22 mouse cellular contexts compared by ENCODE assay signal in genomic region chr8:64215374-64215773, GRCm38 (mm10). TPM values are rescaled to one million over a fixed set of nuclear protein-coding genes. Genes with fewer than 3 reads are reported as not detected.
DNase-seq lines count a peak whose midpoint lies in the region; ATAC-seq and TF ChIP-seq lines count a peak whose summit lies in the region.
"Had no signal": no experiment of that assay in that cellular context is flagged by ENCODE, and none has a peak within 500 bp of the region (broad histone marks: within the 10 kb centered on the region; RNA-seq: fewer than 3 reads in every experiment).

No protein-coding gene starts in this region.

- no peaks in the 10 kb centered on the region for H3K4me1 ChIP-seq in kidney, embryonic 16.5 days (ENCODE audit: insufficient read depth, low read length)
- H3K4me1 ChIP-seq in forebrain, embryonic 12.5 days: no peaks in the 10 kb centered on the region
- H3K4me1 ChIP-seq in forebrain, embryonic 16.5 days (replicated peaks; ENCODE audit: control insufficient read depth, insufficient read depth, low read length): peaks cover 5% of the 10 kb centered on the region; the same call in 1 of the 2 replicates
- H3K4me1 ChIP-seq in neural tube, embryonic 14.5 days (ENCODE audit: control insufficient read depth, insufficient read depth, low read length): peaks cover 3% of the 10 kb centered on the region; the same call in 1 of the 2 replicates
- no peaks in the 10 kb centered on the region for H3K4me1 ChIP-seq in thymus, adult 2 months (replicated peaks; ENCODE audit: control insufficient read depth, insufficient read depth, low read length)
- H3K4me1 ChIP-seq: heart, embryonic 15.5 days; hindbrain, embryonic 12.5 days had no signal

- H3K4me2 ChIP-seq in kidney, embryonic 16.5 days (replicated peaks; ENCODE audit: low read depth, low read length): no peak overlapping the region
- H3K4me2 ChIP-seq in forebrain, embryonic 12.5 days: peak overlapping the region; percentile 15; the same call in 1 of the 2 replicates
- H3K4me2 ChIP-seq in forebrain, embryonic 16.5 days (ENCODE audit: low read length): peak overlapping the region; percentile 13; the same call in 1 of the 2 replicates
- no peak overlapping the region for H3K4me2 ChIP-seq in neural tube, embryonic 14.5 days (ENCODE audit: low read depth, low read length)
- H3K4me2 ChIP-seq: heart, embryonic 15.5 days; hindbrain, embryonic 12.5 days; liver, embryonic 11.5 days had no signal

- peaks cover 4% of the 10 kb centered on the region; the same call in 1 of the 2 replicates for H3K9me3 ChIP-seq in kidney, embryonic 16.5 days (ENCODE audit: low read length)
- H3K9me3 ChIP-seq in forebrain, embryonic 12.5 days: 0 out of 2 replicates have a peak, but pooled peaks cover 4% of the 10 kb centered on the region
- peaks cover 4% of the 10 kb centered on the region; the same call in 1 of the 2 replicates for H3K9me3 ChIP-seq in forebrain, embryonic 16.5 days (ENCODE audit: control insufficient read depth, low read length)
- no peaks in the 10 kb centered on the region for H3K9me3 ChIP-seq in neural tube, embryonic 14.5 days (ENCODE audit: control insufficient read depth, low read length)
- H3K9me3 ChIP-seq: heart, embryonic 15.5 days had no signal

- no peak overlapping the region for H3K9ac ChIP-seq in kidney, embryonic 16.5 days (replicated peaks; ENCODE audit: low read length)
- H3K9ac ChIP-seq in forebrain, embryonic 12.5 days: no peak overlapping the region
- H3K9ac ChIP-seq in forebrain, embryonic 16.5 days (replicated peaks; ENCODE audit: low read depth, low read length): no peak overlapping the region
- H3K9ac ChIP-seq in neural tube, embryonic 14.5 days (replicated peaks; ENCODE audit: low read depth, low read length): no peak overlapping the region
- H3K9ac ChIP-seq: heart, embryonic 15.5 days; hindbrain, embryonic 12.5 days had no signal

- TF ChIP-seq CTCF in thymus, adult 2 months (IDR thresholded peaks at IDR 0.05; ENCODE audit: borderline replicate concordance, control insufficient read depth, extremely low read depth, insufficient read depth, low read length, poor library complexity): no peak

- 20% methylated on average over 6 of the region's 6 CpGs for WGBS in kidney, embryonic 16.5 days
- WGBS in forebrain, embryonic 12.5 days: 18% methylated on average over 6 of the region's 6 CpGs
- 13% methylated on average over 6 of the region's 6 CpGs for WGBS in forebrain, embryonic 16.5 days
- WGBS in neural tube, embryonic 14.5 days: 23% methylated on average over 6 of the region's 6 CpGs
- WGBS in thymus, adult 2 months: 70% methylated on average over 6 of the region's 6 CpGs

- no peaks in the 10 kb centered on the region for H3K36me3 ChIP-seq in kidney, embryonic 16.5 days (ENCODE audit: insufficient read depth, low read length)
- no peaks in the 10 kb centered on the region for H3K36me3 ChIP-seq in forebrain, embryonic 12.5 days (replicated peaks)
- no peaks in the 10 kb centered on the region for H3K36me3 ChIP-seq in forebrain, embryonic 16.5 days (ENCODE audit: control insufficient read depth, insufficient read depth)
- H3K36me3 ChIP-seq in neural tube, embryonic 14.5 days (ENCODE audit: control insufficient read depth, insufficient read depth, low read length): no peaks in the 10 kb centered on the region
- H3K36me3 ChIP-seq in thymus, adult 2 months (ENCODE audit: control insufficient read depth, insufficient read depth, low read length): no peaks in the 10 kb centered on the region
- H3K36me3 ChIP-seq: heart, embryonic 15.5 days; hindbrain, embryonic 12.5 days had no signal

- H3K27ac ChIP-seq in kidney, embryonic 16.5 days (ENCODE audit: low read length): no peak overlapping the region
- peak overlapping the region; percentile 60 for H3K27ac ChIP-seq in forebrain, embryonic 12.5 days
- H3K27ac ChIP-seq in forebrain, embryonic 16.5 days (ENCODE audit: low read length): no peak overlapping the region
- no peak overlapping the region for H3K27ac ChIP-seq in neural tube, embryonic 14.5 days (ENCODE audit: low read depth, low read length)
- H3K27ac ChIP-seq in thymus, adult 2 months (ENCODE audit: control insufficient read depth, insufficient read depth, low read length): no peak overlapping the region
- H3K27ac ChIP-seq: heart, adult 2 months; heart, embryonic 15.5 days; hindbrain, embryonic 12.5 days; kidney, postnatal 0 days; layer of hippocampus, adult 2 months; stomach, postnatal 0 days had no signal

- H3K27me3 ChIP-seq in kidney, embryonic 16.5 days (ENCODE audit: insufficient read depth, low read length): no peaks in the 10 kb centered on the region
- H3K27me3 ChIP-seq in forebrain, embryonic 12.5 days: no peaks in the 10 kb centered on the region
- no peaks in the 10 kb centered on the region for H3K27me3 ChIP-seq in forebrain, embryonic 16.5 days (replicated peaks; ENCODE audit: control insufficient read depth, insufficient read depth, low read length)
- no peaks in the 10 kb centered on the region for H3K27me3 ChIP-seq in neural tube, embryonic 14.5 days (ENCODE audit: control insufficient read depth, insufficient read depth, low read length)
- H3K27me3 ChIP-seq in thymus, adult 2 months (ENCODE audit: control insufficient read depth, insufficient read depth, low read length): no peaks in the 10 kb centered on the region
- H3K27me3 ChIP-seq: heart, embryonic 15.5 days; hindbrain, embryonic 12.5 days had no signal

- H3K4me3 ChIP-seq in kidney, embryonic 16.5 days (ENCODE audit: low read length): no peak overlapping the region
- H3K4me3 ChIP-seq in forebrain, embryonic 12.5 days (replicated peaks): no peak overlapping the region
- H3K4me3 ChIP-seq in forebrain, embryonic 16.5 days (replicated peaks; ENCODE audit: low read length): no peak overlapping the region
- no peak overlapping the region for H3K4me3 ChIP-seq in neural tube, embryonic 14.5 days (ENCODE audit: low read depth, low read length)
- no peak overlapping the region for H3K4me3 ChIP-seq in thymus, adult 2 months (ENCODE audit: control insufficient read depth, insufficient read depth, low read length)
- H3K4me3 ChIP-seq: heart, adult 2 months; heart, embryonic 15.5 days; hindbrain, embryonic 12.5 days; layer of hippocampus, adult 2 months had no signal

- no peak for DNase-seq in kidney, adult 8-10 months
- DNase-seq in thymus, adult 2 months: no peak
- no peak for DNase-seq in ovary, postnatal 10 days (ENCODE audit: low spot score)
- DNase-seq: adrenal gland, adult 2 months; cerebellum, adult 8-10 months; gastrocnemius, postnatal 25 days; heart, adult 2 months; layer of hippocampus, postnatal 36 days; lung, adult 18-20 months; lung, postnatal 14 days; right cerebral cortex, adult 18-20 months; thymus, postnatal 36 days had no signal

- ATAC-seq in kidney, embryonic 16.5 days (ENCODE audit: low FRiP score, low TSS enrichment): peak; percentile 39; the same call in 1 of the 2 replicates
- peak; percentile 88; the same call in 1 of the 2 replicates for ATAC-seq in forebrain, embryonic 12.5 days (ENCODE audit: low FRiP score)
- ATAC-seq in forebrain, embryonic 16.5 days: peak; percentile 93
- peak; percentile 84 for ATAC-seq in neural tube, embryonic 14.5 days (ENCODE audit: low read depth)

- TF ChIP-seq POLR2A in thymus, adult 2 months (IDR thresholded peaks at IDR 0.05; ENCODE audit: control insufficient read depth, extremely low read depth, insufficient read depth, low read length, poor library complexity): no peak

RNA-seq across cellular contexts. Expression of gene Tll1, which starts 9.3 kb away (rescaled TPM):
- 0.80 and 0.86 TPM in 2 replicates for polyA plus RNA-seq in kidney, embryonic 16.5 days (2015; fragmentation: Nextera tagmentation; extraction: Ambion mirVana)
- 0.94 and 1.4 TPM in 2 replicates for polyA plus RNA-seq in forebrain, embryonic 12.5 days (2016; fragmentation: Nextera tagmentation; extraction: Ambion mirVana)
- polyA plus RNA-seq in forebrain, embryonic 16.5 days (2015; fragmentation: Nextera tagmentation; extraction: Ambion mirVana): 1.6 and 1.7 TPM in 2 replicates
- polyA plus RNA-seq in neural tube, embryonic 14.5 days (2014; fragmentation: Nextera tagmentation; extraction: Ambion mirVana): 2.6 and 3.5 TPM in 2 replicates
- 0.09 and 0.37 TPM in 2 replicates for polyA plus RNA-seq in thymus, adult 2 months (2012; rRNA removed)

Comparison
In these comparisons a context has a peak if more than half of its experiments do, and no peak if none do; other contexts are left out.
1. ATAC-seq: peak in every context shown above with its lines; median percentile 93 in forebrain, embryonic 16.5 days; 88 in forebrain, embryonic 12.5 days; 84 in neural tube, embryonic 14.5 days; 39 in kidney, embryonic 16.5 days.
2. H3K4me2 ChIP-seq: peak in forebrain, embryonic 12.5 days (single experiment) and forebrain, embryonic 16.5 days (single experiment); none in kidney, embryonic 16.5 days (single experiment) and neural tube, embryonic 14.5 days (single experiment).